Mouse (Mus musculus): ENCODE measurements around the gene Grm2. TPM values are rescaled to one million over a fixed set of nuclear protein-coding genes. Genes with fewer than 3 reads are reported as not detected.

Gene Grm2
- polyA plus RNA-seq, 1 experiment, result 17.1 TPM

- 73% methylated on average over 6 of the region's 6 CpGs for WGBS
- TF ChIP-seq POLR2A (IDR thresholded peaks at IDR 0.05; ENCODE audit: borderline replicate concordance, insufficient read depth, low read length) (no peak), CTCF (IDR thresholded peaks at IDR 0.05; ENCODE audit: borderline replicate concordance, insufficient read depth, low read depth, low read length) (no peak)
- peaks cover 5% of the 10 kb centered on the region; the same call in 1 of the 2 replicates for H3K4me1 ChIP-seq (ENCODE audit: control insufficient read depth, insufficient read depth, low read length)
- H3K27ac ChIP-seq (ENCODE audit: insufficient read depth, low read length), result no peak overlapping the region
- DNase-seq, result no peak
- H3K4me3 ChIP-seq (replicated peaks; ENCODE audit: insufficient read depth, low read depth, low read length), result peak overlapping the region; percentile 99
- no peaks in the 10 kb centered on the region for H3K27me3 ChIP-seq (ENCODE audit: control insufficient read depth, insufficient read depth, low read length)
Observed at GRCm38 (mm10) chr9:106684093-106684872, 28.4 kb upstream of the Grm2 start.

DNA sequence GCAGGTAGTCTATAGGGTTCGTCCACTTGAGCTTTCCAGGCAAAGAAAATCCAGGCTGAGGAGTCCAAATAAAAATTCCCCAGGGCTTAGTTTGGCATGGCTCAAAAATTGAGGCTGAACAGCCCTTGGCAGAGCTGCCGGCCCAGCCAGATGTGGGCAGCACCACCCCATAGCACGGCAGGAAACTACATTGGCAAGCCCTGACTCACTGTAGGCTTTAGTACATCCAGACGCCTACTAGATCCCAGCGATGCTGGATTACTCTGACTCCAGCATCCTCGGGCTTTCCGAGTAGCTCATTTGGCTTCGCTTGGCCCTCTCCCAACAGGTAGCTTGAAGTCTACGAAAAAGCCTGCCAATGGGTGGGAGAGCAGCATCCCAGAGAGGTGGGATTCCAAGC is 25.1 kb upstream of the Grm2 start:
- no peak for DNase-seq
- H3K4me1 ChIP-seq (ENCODE audit: control insufficient read depth, insufficient read depth, low read length), result peaks cover 9% of the 10 kb centered on the region; the same call in 1 of the 2 replicates
- H3K27ac ChIP-seq (ENCODE audit: insufficient read depth, low read length), result no peak overlapping the region
- WGBS, result 41% methylated on average over 9 of the region's 9 CpGs
- TF ChIP-seq POLR2A (IDR thresholded peaks at IDR 0.05; ENCODE audit: borderline replicate concordance, insufficient read depth, low read length) (no peak), CTCF (IDR thresholded peaks at IDR 0.05; ENCODE audit: borderline replicate concordance, insufficient read depth, low read depth, low read length) (no peak)
- H3K27me3 ChIP-seq (ENCODE audit: control insufficient read depth, insufficient read depth, low read length), result no peaks in the 10 kb centered on the region
- H3K4me3 ChIP-seq (replicated peaks; ENCODE audit: insufficient read depth, low read depth, low read length), result no peak overlapping the region

DNA sequence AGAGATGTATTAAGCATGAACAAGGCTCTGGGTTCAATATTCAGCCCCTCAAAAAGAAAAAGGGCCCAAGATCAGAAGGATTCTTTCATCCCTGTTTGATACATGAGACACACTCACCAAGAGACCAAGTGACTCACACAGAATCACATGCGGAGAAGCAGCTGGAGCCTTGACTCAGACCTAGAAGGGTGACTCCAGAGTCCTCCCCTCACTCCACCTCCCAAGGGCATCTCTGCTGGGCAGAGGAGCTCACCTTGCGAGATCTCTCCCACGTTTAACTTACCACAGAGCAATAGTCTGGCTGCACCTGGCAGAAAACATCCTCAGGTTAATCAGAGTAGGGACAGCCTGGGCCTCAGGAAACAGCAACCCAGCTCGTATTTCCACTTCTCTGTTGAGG is 22.4 kb upstream of the Grm2 start:
- H3K27ac ChIP-seq (ENCODE audit: insufficient read depth, low read length), result no peak overlapping the region
- WGBS, result 80% methylated on average over 4 of the region's 4 CpGs
- no peak for TF ChIP-seq POLR2A (IDR thresholded peaks at IDR 0.05; ENCODE audit: borderline replicate concordance, insufficient read depth, low read length)
- no peak for TF ChIP-seq CTCF (IDR thresholded peaks at IDR 0.05; ENCODE audit: borderline replicate concordance, insufficient read depth, low read depth, low read length)
- H3K4me1 ChIP-seq (ENCODE audit: control insufficient read depth, insufficient read depth, low read length), result peaks cover 4% of the 10 kb centered on the region; the same call in 1 of the 2 replicates
- no peaks in the 10 kb centered on the region for H3K27me3 ChIP-seq (ENCODE audit: control insufficient read depth, insufficient read depth, low read length)
- no peak for DNase-seq
- no peak overlapping the region for H3K4me3 ChIP-seq (replicated peaks; ENCODE audit: insufficient read depth, low read depth, low read length)

GRCm38 (mm10) chr9:106677702-106678101 is 21.8 kb upstream of the Grm2 start:
- WGBS, result 89% methylated on average over 5 of the region's 5 CpGs
- no peaks in the 10 kb centered on the region for H3K27me3 ChIP-seq (ENCODE audit: control insufficient read depth, insufficient read depth, low read length)
- no peak for DNase-seq
- TF ChIP-seq CTCF (IDR thresholded peaks at IDR 0.05; ENCODE audit: borderline replicate concordance, insufficient read depth, low read depth, low read length) (no peak), POLR2A (IDR thresholded peaks at IDR 0.05; ENCODE audit: borderline replicate concordance, insufficient read depth, low read length) (no peak)
- no peak overlapping the region for H3K27ac ChIP-seq (ENCODE audit: insufficient read depth, low read length)
- peaks cover 4% of the 10 kb centered on the region; the same call in 1 of the 2 replicates for H3K4me1 ChIP-seq (ENCODE audit: control insufficient read depth, insufficient read depth, low read length)
- no peak overlapping the region for H3K4me3 ChIP-seq (replicated peaks; ENCODE audit: insufficient read depth, low read depth, low read length)

DNA sequence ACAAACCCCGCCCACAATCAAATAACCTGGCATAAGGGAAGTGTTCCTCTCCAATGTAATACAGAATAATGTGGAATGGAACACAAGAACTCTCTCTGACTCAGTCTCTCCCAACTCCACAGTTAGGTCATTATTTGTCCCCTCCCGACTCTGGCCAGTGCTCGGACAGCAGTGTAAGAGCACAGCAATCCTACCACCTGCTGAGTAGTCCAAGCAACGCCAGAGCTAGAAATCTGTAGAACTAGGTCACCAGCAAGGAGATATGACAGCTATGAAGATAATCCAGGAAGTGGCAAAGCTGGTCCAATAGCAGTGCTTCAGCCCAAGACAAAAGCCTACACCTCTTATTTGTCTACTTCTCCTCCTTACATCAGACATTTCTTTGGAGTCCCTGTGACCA is 20.7 kb upstream of the Grm2 start:
- H3K4me1 ChIP-seq (ENCODE audit: control insufficient read depth, insufficient read depth, low read length), result peaks cover 4% of the 10 kb centered on the region; the same call in 1 of the 2 replicates
- no peak overlapping the region for H3K4me3 ChIP-seq (replicated peaks; ENCODE audit: insufficient read depth, low read depth, low read length)
- H3K27ac ChIP-seq (ENCODE audit: insufficient read depth, low read length), result no peak overlapping the region
- WGBS, result 29% methylated on average over 4 of the region's 4 CpGs
- TF ChIP-seq POLR2A (IDR thresholded peaks at IDR 0.05; ENCODE audit: borderline replicate concordance, insufficient read depth, low read length) (no peak), CTCF (IDR thresholded peaks at IDR 0.05; ENCODE audit: borderline replicate concordance, insufficient read depth, low read depth, low read length) (no peak)
- DNase-seq, result no peak
- H3K27me3 ChIP-seq (ENCODE audit: control insufficient read depth, insufficient read depth, low read length), result no peaks in the 10 kb centered on the region

DNA sequence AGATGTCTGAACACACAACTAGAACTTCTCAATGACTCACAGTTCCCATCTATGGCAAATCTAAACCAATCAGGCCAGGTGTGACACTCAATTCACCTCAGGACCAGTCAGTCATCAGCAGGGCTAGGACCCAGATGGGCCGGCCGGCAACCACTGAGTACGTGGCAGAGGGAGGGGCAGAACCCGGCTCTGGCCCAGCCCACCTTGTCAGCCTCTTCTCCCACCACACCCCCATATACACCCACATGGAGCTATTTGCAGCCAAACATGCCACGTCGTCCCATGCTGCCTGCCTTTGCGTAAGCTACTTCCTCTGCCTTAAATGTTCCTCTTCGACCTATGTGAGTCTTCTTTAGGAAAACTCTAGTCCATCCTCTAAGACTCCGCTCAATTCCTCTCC is 20.1 kb upstream of the Grm2 start:
- WGBS, result 71% methylated on average over 9 of the region's 9 CpGs
- no peak for DNase-seq

GRCm38 (mm10) chr9:106675480-106675879 is 19.6 kb upstream of the Grm2 start:
- TF ChIP-seq POLR2A (IDR thresholded peaks at IDR 0.05; ENCODE audit: borderline replicate concordance, insufficient read depth, low read length) (no peak), CTCF (IDR thresholded peaks at IDR 0.05; ENCODE audit: borderline replicate concordance, insufficient read depth, low read depth, low read length) (peak; percentile 98)
- peak; percentile 78 to 89 for DNase-seq
- peaks cover 4% of the 10 kb centered on the region; the same call in 1 of the 2 replicates for H3K4me1 ChIP-seq (ENCODE audit: control insufficient read depth, insufficient read depth, low read length)
- H3K27ac ChIP-seq (ENCODE audit: insufficient read depth, low read length), result no peak overlapping the region
- no peaks in the 10 kb centered on the region for H3K27me3 ChIP-seq (ENCODE audit: control insufficient read depth, insufficient read depth, low read length)
- H3K4me3 ChIP-seq (replicated peaks; ENCODE audit: insufficient read depth, low read depth, low read length), result no peak overlapping the region
- 0% methylated on average over 1 of the region's 1 CpGs for WGBS

More for the DNA sequence above, 20.1 kb upstream of the Grm2 start:
- TF ChIP-seq CTCF (IDR thresholded peaks at IDR 0.05; ENCODE audit: borderline replicate concordance, insufficient read depth, low read depth, low read length) (no peak), POLR2A (IDR thresholded peaks at IDR 0.05; ENCODE audit: borderline replicate concordance, insufficient read depth, low read length) (no peak)
- Histone ChIP-seq H3K27ac (ENCODE audit: insufficient read depth, low read length) (no peak overlapping the region), H3K4me3 (replicated peaks; ENCODE audit: insufficient read depth, low read depth, low read length) (no peak overlapping the region), H3K4me1 (ENCODE audit: control insufficient read depth, insufficient read depth, low read length) (peaks cover 4% of the 10 kb centered on the region; the same call in 1 of the 2 replicates), H3K27me3 (ENCODE audit: control insufficient read depth, insufficient read depth, low read length) (no peaks in the 10 kb centered on the region)

- no peak for TF ChIP-seq POLR2A (IDR thresholded peaks at IDR 0.05; ENCODE audit: borderline replicate concordance, insufficient read depth, low read length)
- TF ChIP-seq CTCF (IDR thresholded peaks at IDR 0.05; ENCODE audit: borderline replicate concordance, insufficient read depth, low read depth, low read length), result no peak
- DNase-seq, result no peak
- Histone ChIP-seq H3K4me1 (ENCODE audit: control insufficient read depth, insufficient read depth, low read length) (peaks cover 4% of the 10 kb centered on the region; the same call in 1 of the 2 replicates), H3K27ac (ENCODE audit: insufficient read depth, low read length) (no peak overlapping the region), H3K27me3 (ENCODE audit: control insufficient read depth, insufficient read depth, low read length) (no peaks in the 10 kb centered on the region), H3K4me3 (replicated peaks; ENCODE audit: insufficient read depth, low read depth, low read length) (no peak overlapping the region)
- 88% methylated on average over 2 of the region's 2 CpGs for WGBS
Observed at GRCm38 (mm10) chr9:106673860-106674259, 18.0 kb upstream of the Grm2 start.
